ENCODE assay signal across 16 mouse cellular contexts in genomic region chr4:136807448-136808009, GRCm38 (mm10). TPM values are rescaled to one million over a fixed set of nuclear protein-coding genes. Genes with fewer than 3 reads are reported as not detected.
DNase-seq lines count a peak whose midpoint lies in the region; ATAC-seq and TF ChIP-seq lines count a peak whose summit lies in the region.
"Had no signal": no experiment of that assay in that cellular context is flagged by ENCODE, and none has a peak within 500 bp of the region (broad histone marks: within the 10 kb centered on the region; RNA-seq: fewer than 3 reads in every experiment).

No protein-coding gene starts in this region.

- H3K36me3 ChIP-seq in megakaryocyte, embryonic 14.5 days (replicated peaks; ENCODE audit: low read length), result no peaks in the 10 kb centered on the region
- no peaks in the 10 kb centered on the region for H3K36me3 ChIP-seq in embryonic facial prominence, embryonic 11.5 days (replicated peaks; ENCODE audit: control insufficient read depth, insufficient read depth, low read depth, low read length)
- H3K36me3 ChIP-seq in hindbrain, embryonic 13.5 days, result 0 out of 2 replicates have a peak, but pooled peaks cover 3% of the 10 kb centered on the region
- H3K36me3 ChIP-seq in neural tube, embryonic 12.5 days, result peaks cover 4% of the 10 kb centered on the region; the same call in 1 of the 2 replicates
- H3K36me3 ChIP-seq in liver, postnatal 0 days (replicated peaks; ENCODE audit: insufficient read depth, low read length), result no peaks in the 10 kb centered on the region

- H3K27me3 ChIP-seq in megakaryocyte, embryonic 14.5 days (replicated peaks), result peaks cover 28% of the 10 kb centered on the region
- no peaks in the 10 kb centered on the region for H3K27me3 ChIP-seq in embryonic facial prominence, embryonic 11.5 days (ENCODE audit: control insufficient read depth, insufficient read depth, low read length)
- H3K27me3 ChIP-seq in hindbrain, embryonic 13.5 days, result no peaks in the 10 kb centered on the region
- H3K27me3 ChIP-seq in neural tube, embryonic 12.5 days (replicated peaks), result no peaks in the 10 kb centered on the region
- no peaks in the 10 kb centered on the region for H3K27me3 ChIP-seq in liver, postnatal 0 days (ENCODE audit: insufficient read depth, low read length)

- WGBS in embryonic facial prominence, embryonic 11.5 days, result 59% methylated on average over 11 of the region's 11 CpGs
- 45% methylated on average over 11 of the region's 11 CpGs for WGBS in hindbrain, embryonic 13.5 days
- WGBS in neural tube, embryonic 12.5 days, result 46% methylated on average over 11 of the region's 11 CpGs
- 62% methylated on average over 11 of the region's 11 CpGs for WGBS in liver, postnatal 0 days (ENCODE audit: insufficient replicate concordance)

- 0 out of 2 replicates have a peak overlapping the region, but pooled peaks have one; percentile 13 for H3K9ac ChIP-seq in embryonic facial prominence, embryonic 11.5 days (replicated peaks; ENCODE audit: low read length)
- peak overlapping the region; percentile 43 for H3K9ac ChIP-seq in hindbrain, embryonic 13.5 days
- H3K9ac ChIP-seq in neural tube, embryonic 12.5 days, result no peak overlapping the region
- H3K9ac ChIP-seq in liver, postnatal 0 days (replicated peaks), result no peak overlapping the region

- TF ChIP-seq CTCF in liver, postnatal 0 days (IDR thresholded peaks at IDR 0.05; ENCODE audit: low read depth), result no peak

- H3K4me1 ChIP-seq in megakaryocyte, embryonic 14.5 days, result peaks cover 56% of the 10 kb centered on the region
- peaks cover 13% of the 10 kb centered on the region for H3K4me1 ChIP-seq in embryonic facial prominence, embryonic 11.5 days (ENCODE audit: control insufficient read depth, insufficient read depth, low read length)
- H3K4me1 ChIP-seq in hindbrain, embryonic 13.5 days (replicated peaks), result peaks cover 76% of the 10 kb centered on the region
- H3K4me1 ChIP-seq in neural tube, embryonic 12.5 days, result peaks cover 64% of the 10 kb centered on the region
- no peaks in the 10 kb centered on the region; the same call in 1 of the 2 replicates for H3K4me1 ChIP-seq in liver, postnatal 0 days (ENCODE audit: insufficient read depth)

- DNase-seq in embryonic facial prominence, embryonic 11.5 days (ENCODE audit: low spot score), result no peak
- no peak for DNase-seq in liver, postnatal 0 days
- DNase-seq in frontal cortex, postnatal 14 days (ENCODE audit: low spot score in 2 of 2), result no peak
- no peak for DNase-seq in urinary bladder, postnatal 10 days (ENCODE audit: low spot score)
- DNase-seq: cerebellum, postnatal 14 days; heart, adult 11 months; kidney, adult 8-10 months; liver; lung, postnatal 14 days; right cerebral cortex, postnatal 14 days had no signal

- H3K4me2 ChIP-seq in embryonic facial prominence, embryonic 11.5 days (ENCODE audit: low read depth, low read length), result no peak overlapping the region
- H3K4me2 ChIP-seq in hindbrain, embryonic 13.5 days, result no peak overlapping the region
- H3K4me2 ChIP-seq in neural tube, embryonic 12.5 days (replicated peaks), result no peak overlapping the region
- H3K4me2 ChIP-seq in liver, postnatal 0 days (ENCODE audit: low read depth, low read length), result no peak overlapping the region

- peak overlapping the region; percentile 54 for H3K4me3 ChIP-seq in megakaryocyte, embryonic 14.5 days (replicated peaks)
- H3K4me3 ChIP-seq in embryonic facial prominence, embryonic 11.5 days (ENCODE audit: low read depth, low read length), result no peak overlapping the region
- H3K4me3 ChIP-seq in hindbrain, embryonic 13.5 days, result no peak overlapping the region
- no peak overlapping the region for H3K4me3 ChIP-seq in neural tube, embryonic 12.5 days
- H3K4me3 ChIP-seq in liver, postnatal 0 days (ENCODE audit: low read depth, low read length), result no peak overlapping the region
- H3K4me3 ChIP-seq: myocyte had no signal

- no peak overlapping the region for H3K27ac ChIP-seq in embryonic facial prominence, embryonic 11.5 days (replicated peaks; ENCODE audit: low read depth, low read length)
- H3K27ac ChIP-seq in hindbrain, embryonic 13.5 days, result peak overlapping the region; percentile 62
- no peak overlapping the region for H3K27ac ChIP-seq in neural tube, embryonic 12.5 days
- H3K27ac ChIP-seq in liver, postnatal 0 days (ENCODE audit: low read depth), result no peak overlapping the region
- H3K27ac ChIP-seq: stomach, postnatal 0 days had no signal

- ATAC-seq in megakaryocyte, adult 5-6 weeks (ENCODE audit: poor library complexity, severe bottlenecking), result no peak
- no peak for ATAC-seq in embryonic facial prominence, embryonic 11.5 days (replicated peaks; ENCODE audit: insufficient number of reproducible peaks, low FRiP score, low TSS enrichment, low read depth)
- peak; percentile 29; the same call in 1 of the 2 replicates for ATAC-seq in hindbrain, embryonic 13.5 days (ENCODE audit: low FRiP score)
- ATAC-seq in neural tube, embryonic 12.5 days (ENCODE audit: low FRiP score, low read depth), result peak; percentile 46; the same call in 1 of the 2 replicates
- no peak for ATAC-seq in liver, postnatal 0 days

- no peaks in the 10 kb centered on the region for H3K9me3 ChIP-seq in megakaryocyte, embryonic 14.5 days
- H3K9me3 ChIP-seq in embryonic facial prominence, embryonic 11.5 days (replicated peaks; ENCODE audit: control insufficient read depth, low read length), result no peaks in the 10 kb centered on the region
- no peaks in the 10 kb centered on the region for H3K9me3 ChIP-seq in hindbrain, embryonic 13.5 days
- H3K9me3 ChIP-seq in neural tube, embryonic 12.5 days, result no peaks in the 10 kb centered on the region
- H3K9me3 ChIP-seq in liver, postnatal 0 days (ENCODE audit: low read length), result no peaks in the 10 kb centered on the region

- TF ChIP-seq EP300 in liver, postnatal 0 days (IDR thresholded peaks at IDR 0.05; ENCODE audit: low read depth), result no peak

RNA-seq across cellular contexts. Expression of gene Ephb2, which starts 28.3 kb away (rescaled TPM):
- 0.20 TPM in 1 of 2 replicates, not detected in the other for polyA plus RNA-seq in megakaryocyte, embryonic 14.5 days (2012; ENCODE audit: insufficient read depth, low replicate concordance)
- 1.1 and 1.4 TPM in 2 replicates for total RNA-seq in megakaryocyte, adult 5-6 weeks (2015)
- 0.77 and 1.2 TPM in 2 replicates for total RNA-seq in megakaryocyte, adult 5-6 weeks (2017)
- polyA plus RNA-seq in embryonic facial prominence, embryonic 11.5 days (2014; fragmentation: Nextera tagmentation; extraction: Ambion mirVana), result 11.0 and 11.7 TPM in 2 replicates
- 14.9 and 16.5 TPM in 2 replicates for polyA plus RNA-seq in hindbrain, embryonic 13.5 days (2015; fragmentation: Nextera tagmentation; extraction: Ambion mirVana)
- polyA plus RNA-seq in neural tube, embryonic 12.5 days (2016; fragmentation: Nextera tagmentation; extraction: Ambion mirVana), result 22.0 and 30.3 TPM in 2 replicates
- 0.08 and 0.12 TPM in 2 replicates for polyA plus RNA-seq in liver, postnatal 0 days (2015; fragmentation: Nextera tagmentation; extraction: Ambion mirVana)

Comparison
In these comparisons a context has a peak if more than half of its experiments do, and no peak if none do; other contexts are left out.
1. ATAC-seq: peak in hindbrain, embryonic 13.5 days (single experiment) and neural tube, embryonic 12.5 days (single experiment); none in megakaryocyte, adult 5-6 weeks (single experiment), embryonic facial prominence, embryonic 11.5 days (single experiment) and liver, postnatal 0 days (single experiment).
2. H3K9ac ChIP-seq: peak in embryonic facial prominence, embryonic 11.5 days (single experiment) and hindbrain, embryonic 13.5 days (single experiment); none in neural tube, embryonic 12.5 days (single experiment) and liver, postnatal 0 days (single experiment).
3. RNA of gene Ephb2, which starts 28.3 kb away (polyA plus RNA-seq): 22.0 to 30.3 TPM in neural tube, embryonic 12.5 days, 14.9 to 16.5 TPM in hindbrain, embryonic 13.5 days and 11.0 to 11.7 TPM in embryonic facial prominence, embryonic 11.5 days; 0.20 TPM in megakaryocyte, embryonic 14.5 days and 0.08 to 0.12 TPM in liver, postnatal 0 days; every median in the first group is over 10 times any median in the second.